Mouse (Mus musculus): Measurements from ENCODE around the gene Slco3a1. TPM values are rescaled to one million over a fixed set of nuclear protein-coding genes. Genes with fewer than 3 reads are reported as not detected.

Slco3a1 gene
- polyA plus RNA-seq, 1 experiment = 1.2 TPM

- no peaks in the 10 kb centered on the region for H3K4me1 ChIP-seq (ENCODE audit: control insufficient read depth, insufficient read depth, low read length)
- H3K9ac ChIP-seq (ENCODE audit: low read depth, poor library complexity, severe bottlenecking) = no peak overlapping the region
- no peak overlapping the region for H3K27ac ChIP-seq (ENCODE audit: insufficient read depth, low read length)
- no peaks in the 10 kb centered on the region for H3K36me3 ChIP-seq (ENCODE audit: control insufficient read depth, insufficient read depth, low read length, poor library complexity, severe bottlenecking)
- no peak overlapping the region for H3K4me3 ChIP-seq (ENCODE audit: low read depth, low read length)
- TF ChIP-seq EP300 (IDR thresholded peaks at IDR 0.05; ENCODE audit: insufficient read depth, low read depth, low read length) (no peak), CTCF (IDR thresholded peaks at IDR 0.05; ENCODE audit: low read depth, low read length) (no peak)
- H3K9me3 ChIP-seq (replicated peaks; ENCODE audit: control insufficient read depth, insufficient read depth, low read length, poor library complexity, severe bottlenecking) = no peaks in the 10 kb centered on the region
- H3K27me3 ChIP-seq (ENCODE audit: control insufficient read depth, insufficient read depth, low read length, poor library complexity, severe bottlenecking) = no peaks in the 10 kb centered on the region
These were observed 201.3 kb downstream of the Slco3a1 start for GRCm38 (mm10) chr7:74353240-74353639.

GRCm38 (mm10) chr7:74348318-74348890 lies 206.2 kb downstream of the Slco3a1 start:
- Histone ChIP-seq H3K27ac (ENCODE audit: insufficient read depth, low read length) (no peak overlapping the region), H3K4me1 (ENCODE audit: control insufficient read depth, insufficient read depth, low read length) (no peaks in the 10 kb centered on the region), H3K9ac (ENCODE audit: low read depth, poor library complexity, severe bottlenecking) (no peak overlapping the region), H3K36me3 (ENCODE audit: control insufficient read depth, insufficient read depth, low read length, poor library complexity, severe bottlenecking) (no peaks in the 10 kb centered on the region), H3K9me3 (replicated peaks; ENCODE audit: control insufficient read depth, insufficient read depth, low read length, poor library complexity, severe bottlenecking) (no peaks in the 10 kb centered on the region), H3K27me3 (ENCODE audit: control insufficient read depth, insufficient read depth, low read length, poor library complexity, severe bottlenecking) (no peaks in the 10 kb centered on the region), H3K4me3 (ENCODE audit: low read depth, low read length) (no peak overlapping the region)
- TF ChIP-seq CTCF (IDR thresholded peaks at IDR 0.05; ENCODE audit: low read depth, low read length) (no peak), EP300 (IDR thresholded peaks at IDR 0.05; ENCODE audit: insufficient read depth, low read depth, low read length) (no peak), POLR2A (IDR thresholded peaks at IDR 0.05; ENCODE audit: insufficient read depth, low read length) (no peak)

- no peaks in the 10 kb centered on the region for H3K9me3 ChIP-seq (replicated peaks; ENCODE audit: control insufficient read depth, insufficient read depth, low read length, poor library complexity, severe bottlenecking)
- H3K27ac ChIP-seq (ENCODE audit: insufficient read depth, low read length) = no peak overlapping the region
- TF ChIP-seq EP300 (IDR thresholded peaks at IDR 0.05; ENCODE audit: insufficient read depth, low read depth, low read length) (no peak), POLR2A (IDR thresholded peaks at IDR 0.05; ENCODE audit: insufficient read depth, low read length) (no peak), CTCF (IDR thresholded peaks at IDR 0.05; ENCODE audit: low read depth, low read length) (no peak)
- no peaks in the 10 kb centered on the region for H3K36me3 ChIP-seq (ENCODE audit: control insufficient read depth, insufficient read depth, low read length, poor library complexity, severe bottlenecking)
- H3K9ac ChIP-seq (ENCODE audit: low read depth, poor library complexity, severe bottlenecking) = no peak overlapping the region
- no peaks in the 10 kb centered on the region for H3K27me3 ChIP-seq (ENCODE audit: control insufficient read depth, insufficient read depth, low read length, poor library complexity, severe bottlenecking)
- no peaks in the 10 kb centered on the region for H3K4me1 ChIP-seq (ENCODE audit: control insufficient read depth, insufficient read depth, low read length)
- H3K4me3 ChIP-seq (ENCODE audit: low read depth, low read length) = no peak overlapping the region
These were observed 207.6 kb downstream of the Slco3a1 start for GRCm38 (mm10) chr7:74347026-74347425.

- Histone ChIP-seq H3K27ac (ENCODE audit: insufficient read depth, low read length) (no peak overlapping the region), H3K27me3 (ENCODE audit: control insufficient read depth, insufficient read depth, low read length, poor library complexity, severe bottlenecking) (no peaks in the 10 kb centered on the region), H3K4me3 (ENCODE audit: low read depth, low read length) (no peak overlapping the region), H3K9me3 (replicated peaks; ENCODE audit: control insufficient read depth, insufficient read depth, low read length, poor library complexity, severe bottlenecking) (no peaks in the 10 kb centered on the region), H3K4me1 (ENCODE audit: control insufficient read depth, insufficient read depth, low read length) (no peaks in the 10 kb centered on the region), H3K9ac (ENCODE audit: low read depth, poor library complexity, severe bottlenecking) (no peak overlapping the region), H3K36me3 (ENCODE audit: control insufficient read depth, insufficient read depth, low read length, poor library complexity, severe bottlenecking) (no peaks in the 10 kb centered on the region)
- TF ChIP-seq CTCF (IDR thresholded peaks at IDR 0.05; ENCODE audit: low read depth, low read length) (no peak), EP300 (IDR thresholded peaks at IDR 0.05; ENCODE audit: insufficient read depth, low read depth, low read length) (no peak), POLR2A (IDR thresholded peaks at IDR 0.05; ENCODE audit: insufficient read depth, low read length) (no peak)
These were observed 208.1 kb downstream of the Slco3a1 start for GRCm38 (mm10) chr7:74346451-74346850.

GRCm38 (mm10) chr7:74341149-74341805 lies 213.3 kb downstream of the Slco3a1 start:
- H3K9me3 ChIP-seq (replicated peaks; ENCODE audit: control insufficient read depth, insufficient read depth, low read length, poor library complexity, severe bottlenecking) = no peaks in the 10 kb centered on the region
- no peaks in the 10 kb centered on the region for H3K4me1 ChIP-seq (ENCODE audit: control insufficient read depth, insufficient read depth, low read length)
- H3K36me3 ChIP-seq (ENCODE audit: control insufficient read depth, insufficient read depth, low read length, poor library complexity, severe bottlenecking) = no peaks in the 10 kb centered on the region
- H3K27ac ChIP-seq (ENCODE audit: insufficient read depth, low read length) = no peak overlapping the region
- H3K4me3 ChIP-seq (ENCODE audit: low read depth, low read length) = no peak overlapping the region
- H3K9ac ChIP-seq (ENCODE audit: low read depth, poor library complexity, severe bottlenecking) = no peak overlapping the region
- H3K27me3 ChIP-seq (ENCODE audit: control insufficient read depth, insufficient read depth, low read length, poor library complexity, severe bottlenecking) = no peaks in the 10 kb centered on the region
- no peak for TF ChIP-seq POLR2A (IDR thresholded peaks at IDR 0.05; ENCODE audit: insufficient read depth, low read length)
- no peak for TF ChIP-seq EP300 (IDR thresholded peaks at IDR 0.05; ENCODE audit: insufficient read depth, low read depth, low read length)
- no peak for TF ChIP-seq CTCF (IDR thresholded peaks at IDR 0.05; ENCODE audit: low read depth, low read length)

- no peaks in the 10 kb centered on the region for H3K9me3 ChIP-seq (replicated peaks; ENCODE audit: control insufficient read depth, insufficient read depth, low read length, poor library complexity, severe bottlenecking)
- H3K4me1 ChIP-seq (ENCODE audit: control insufficient read depth, insufficient read depth, low read length) = no peaks in the 10 kb centered on the region
- no peaks in the 10 kb centered on the region for H3K36me3 ChIP-seq (ENCODE audit: control insufficient read depth, insufficient read depth, low read length, poor library complexity, severe bottlenecking)
- no peak overlapping the region for H3K27ac ChIP-seq (ENCODE audit: insufficient read depth, low read length)
- no peaks in the 10 kb centered on the region for H3K27me3 ChIP-seq (ENCODE audit: control insufficient read depth, insufficient read depth, low read length, poor library complexity, severe bottlenecking)
- TF ChIP-seq POLR2A (IDR thresholded peaks at IDR 0.05; ENCODE audit: insufficient read depth, low read length) = no peak
- TF ChIP-seq CTCF (IDR thresholded peaks at IDR 0.05; ENCODE audit: low read depth, low read length) = no peak
- no peak overlapping the region for H3K9ac ChIP-seq (ENCODE audit: low read depth, poor library complexity, severe bottlenecking)
- H3K4me3 ChIP-seq (ENCODE audit: low read depth, low read length) = no peak overlapping the region
These were observed 214.1 kb downstream of the Slco3a1 start for GRCm38 (mm10) chr7:74340419-74340954.

All from ES-Bruce4 (cell line).